Mouse (Mus musculus) liver, adult 2 months (tissue): Measurements from ENCODE around the gene Ankrd6.

Experiments
- CTCF ChIP-seq: fragments of 200-500 bp; IDR thresholded peaks from 2 replicates; pipeline ENCODE4 v1.5.1; 2011; ENCODE audit warnings: low read depth, low read length, control low read depth
- POLR2A ChIP-seq: fragments of 200-500 bp; IDR thresholded peaks from 2 replicates; pipeline ENCODE4 v1.6.1; 2011; ENCODE audit warnings: low read length, control low read depth; ENCODE audit not compliant: insufficient read depth; ENCODE audit errors: extremely low read depth

DNA sequence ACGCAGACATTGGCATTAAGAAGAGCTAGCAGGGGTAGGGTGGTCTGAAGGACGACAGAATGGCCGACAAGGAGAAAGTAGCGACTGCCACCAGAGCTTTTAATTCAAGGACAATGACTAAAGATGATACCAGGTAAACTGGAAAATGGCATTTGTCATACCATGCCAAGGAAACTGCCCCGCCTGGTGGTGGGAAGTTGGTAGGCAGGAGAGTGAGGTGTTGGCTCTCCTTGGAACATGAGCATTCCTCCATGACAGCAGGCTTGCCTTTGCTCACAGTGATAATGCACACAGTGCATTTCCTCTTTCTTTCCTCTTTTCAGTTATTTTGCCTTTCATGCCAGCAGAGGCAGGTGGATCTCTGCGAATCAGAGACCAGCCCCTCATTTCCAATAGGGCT, 83.2 kb downstream of the Ankrd6 start:
- TF ChIP-seq CTCF = peak; percentile 26; the same call in 1 of the 2 replicates
- TF ChIP-seq POLR2A = no peak
